Mouse (Mus musculus): ENCODE results near the gene Tpr.

The Tpr gene

DNA sequence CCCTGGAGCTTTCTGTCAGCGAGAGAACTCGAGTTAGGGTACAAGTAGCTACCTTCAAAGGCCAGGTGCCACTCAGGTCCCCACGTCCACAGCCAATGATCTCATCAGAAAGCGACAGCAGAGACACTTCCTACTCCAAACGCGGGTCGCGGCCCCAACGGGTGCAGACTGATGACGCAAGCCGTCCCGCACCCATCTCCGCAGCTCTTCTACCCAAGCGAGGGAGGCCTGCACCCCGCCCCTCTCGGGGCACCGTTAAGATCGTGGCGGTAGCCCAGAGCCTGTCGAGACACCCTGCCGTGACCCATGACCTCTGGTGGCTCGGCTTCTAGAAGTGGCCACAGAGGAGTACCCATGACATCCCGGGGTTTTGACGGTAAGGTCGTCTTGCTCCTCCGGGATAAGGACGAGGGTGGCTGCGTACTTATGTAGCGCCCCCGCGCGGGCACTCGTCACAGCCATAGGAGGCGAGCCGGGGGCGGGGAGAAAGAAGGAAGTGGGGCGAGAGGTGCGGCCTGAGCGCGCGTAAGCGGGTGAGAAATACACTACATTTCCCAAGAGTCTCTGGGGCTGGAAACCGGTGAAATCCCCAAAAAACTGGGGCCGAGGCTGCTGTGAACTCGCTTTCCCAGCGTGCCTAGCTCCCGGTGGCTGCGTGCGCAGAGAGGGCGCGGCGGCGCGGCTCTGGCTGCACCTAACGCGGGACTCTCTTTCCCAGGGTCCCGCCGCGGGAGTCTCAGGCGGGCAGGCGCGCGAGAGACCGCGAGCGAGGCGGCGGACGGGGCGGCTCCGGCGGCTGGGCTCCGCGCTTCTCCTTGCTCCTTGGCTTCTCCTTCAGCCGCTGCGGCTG is at the start of gene Tpr, which contains the start of gene Odr4:
Tpr (plus strand) TSS at position 201 of the 850 bp plus-strand sequence.
Odr4 (minus strand) TSS at position 443 of the 850 bp plus-strand sequence.
- DNase-seq (ENCODE audit: low spot score): peak; percentile 99

DNA sequence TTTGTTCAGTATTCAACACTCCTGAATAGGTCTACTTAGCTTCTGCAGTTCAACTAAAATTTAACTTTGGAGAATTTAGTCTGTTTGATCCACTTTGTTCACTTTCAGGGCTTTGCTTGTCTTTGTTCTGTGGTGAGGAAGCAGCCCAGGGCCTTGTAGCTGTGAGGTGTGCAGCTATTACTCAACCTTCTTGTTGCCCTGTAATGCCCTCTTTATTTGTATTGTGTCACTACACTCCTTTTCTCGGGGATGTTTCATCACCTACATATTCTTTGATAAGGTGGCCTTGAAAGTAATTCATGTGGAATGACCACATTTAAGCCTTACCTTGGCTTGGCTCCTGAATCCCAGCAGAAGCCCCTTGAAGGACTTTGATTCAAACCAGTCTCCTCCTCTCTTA is 31.8 kb upstream of the Tpr start:
- DNase-seq (ENCODE audit: low spot score): no peak

DNA sequence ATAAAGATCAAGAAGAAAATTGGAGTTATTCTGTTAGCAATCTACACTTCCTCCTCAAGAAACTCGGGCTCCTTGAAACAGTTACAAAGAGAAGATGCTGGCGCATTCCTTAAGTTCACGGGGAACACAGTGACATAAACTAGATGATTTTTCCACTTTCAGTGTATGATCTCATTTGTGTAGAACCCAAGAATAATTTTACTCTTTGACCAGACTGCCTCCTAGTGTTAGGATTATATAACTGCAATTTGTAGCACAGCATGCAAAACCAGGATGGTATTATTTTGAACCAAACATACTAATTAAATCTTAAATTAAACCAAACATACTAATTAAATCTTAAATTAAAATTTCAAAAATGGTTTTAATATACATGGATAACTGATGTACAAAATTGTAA is 19.7 kb upstream of the Tpr start:
- DNase-seq (ENCODE audit: low spot score): peak; percentile 35

DNA sequence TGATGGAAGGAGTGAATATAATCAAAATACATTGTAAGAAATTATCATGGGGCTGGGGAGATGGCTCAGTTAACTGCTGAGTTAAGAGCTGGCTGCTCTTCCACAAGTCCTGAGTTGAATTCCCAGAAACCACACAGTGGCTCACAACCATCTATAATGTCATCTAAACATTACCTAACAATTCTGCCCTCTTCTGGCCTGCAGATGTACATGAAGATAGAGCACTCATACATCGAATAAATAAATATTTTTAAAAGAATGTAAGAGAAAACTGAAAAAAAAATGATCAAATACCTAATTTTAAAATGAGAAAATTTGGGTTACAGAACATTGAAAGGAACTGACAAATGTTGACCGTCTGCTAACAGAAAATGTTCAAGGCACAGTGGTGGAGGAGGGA is 18.4 kb upstream of the Tpr start:
- DNase-seq (ENCODE audit: low spot score): no peak

DNA sequence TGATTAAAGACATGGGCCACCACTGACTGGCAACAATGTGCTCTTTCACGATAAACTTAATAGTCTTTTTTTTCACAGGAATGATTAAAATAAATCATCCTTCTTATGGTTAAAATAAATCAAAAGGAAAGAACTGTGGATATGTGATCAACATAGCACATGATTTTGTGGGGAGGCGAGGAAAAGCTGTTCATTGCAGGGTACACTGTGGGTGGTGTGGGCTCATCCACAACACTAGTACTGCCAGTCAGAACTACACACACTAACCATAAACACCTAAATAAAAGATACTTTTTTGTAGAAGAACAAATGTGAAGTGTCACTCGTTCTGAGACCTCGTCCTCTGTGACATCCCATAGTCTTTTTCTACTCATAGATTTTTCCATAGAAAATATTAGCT is 8.5 kb upstream of the Tpr start:
- DNase-seq (ENCODE audit: low spot score): no peak

DNA sequence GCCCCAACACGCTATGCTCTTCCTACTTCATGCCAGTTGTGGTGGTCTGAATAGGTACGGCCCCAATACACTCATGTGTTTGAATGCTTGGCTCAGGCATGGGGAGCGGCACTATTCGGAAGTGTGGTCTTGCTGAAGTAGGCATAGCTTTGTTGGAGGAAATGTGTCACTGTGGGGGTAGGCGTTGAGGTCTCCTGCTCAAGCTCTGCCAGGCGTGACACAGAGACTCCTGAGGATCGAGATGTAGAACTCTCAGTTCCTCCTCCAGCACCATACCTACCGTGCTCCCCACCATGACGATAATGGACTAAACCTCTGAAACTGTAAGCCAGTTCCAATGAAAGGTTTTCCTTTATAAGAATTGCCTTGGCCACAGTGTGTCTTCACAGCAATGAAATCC is 5.1 kb upstream of the Tpr start:
- DNase-seq (ENCODE audit: low spot score): no peak

DNA sequence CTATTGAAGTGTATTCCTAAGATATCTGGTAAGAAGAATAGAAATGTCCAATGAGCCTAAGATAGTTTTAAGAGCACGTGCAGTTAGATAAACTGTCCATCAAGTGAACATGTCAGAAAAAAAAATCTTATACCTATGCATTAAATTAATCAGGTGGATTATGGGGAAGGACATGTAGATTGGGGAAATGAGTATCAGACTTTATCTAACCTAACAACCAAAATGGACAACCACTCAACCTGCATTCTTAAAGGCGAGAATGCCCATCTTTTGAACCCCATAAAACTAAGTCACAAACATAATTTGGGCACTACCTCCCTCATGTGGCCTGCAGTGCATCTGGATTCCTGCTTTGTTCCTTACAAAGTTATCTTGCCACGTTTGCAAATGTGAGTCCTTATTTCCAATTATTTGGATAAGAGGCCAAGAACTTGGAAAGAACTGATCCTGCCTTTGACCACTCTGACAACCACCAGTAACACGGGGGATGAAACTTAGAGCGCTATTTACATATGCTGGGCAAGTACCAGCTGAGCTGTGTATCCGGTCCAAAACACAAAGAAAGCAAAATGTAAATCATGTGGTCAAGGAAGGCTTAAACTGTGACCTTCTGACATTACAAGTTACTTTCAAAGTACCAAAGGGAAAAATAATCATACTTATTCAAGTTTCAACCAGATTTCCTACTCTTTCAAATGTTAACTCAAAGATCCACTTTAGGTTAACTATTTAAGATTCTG is 3.1 kb upstream of the Tpr start:
- DNase-seq (ENCODE audit: low spot score): no peak

DNA sequence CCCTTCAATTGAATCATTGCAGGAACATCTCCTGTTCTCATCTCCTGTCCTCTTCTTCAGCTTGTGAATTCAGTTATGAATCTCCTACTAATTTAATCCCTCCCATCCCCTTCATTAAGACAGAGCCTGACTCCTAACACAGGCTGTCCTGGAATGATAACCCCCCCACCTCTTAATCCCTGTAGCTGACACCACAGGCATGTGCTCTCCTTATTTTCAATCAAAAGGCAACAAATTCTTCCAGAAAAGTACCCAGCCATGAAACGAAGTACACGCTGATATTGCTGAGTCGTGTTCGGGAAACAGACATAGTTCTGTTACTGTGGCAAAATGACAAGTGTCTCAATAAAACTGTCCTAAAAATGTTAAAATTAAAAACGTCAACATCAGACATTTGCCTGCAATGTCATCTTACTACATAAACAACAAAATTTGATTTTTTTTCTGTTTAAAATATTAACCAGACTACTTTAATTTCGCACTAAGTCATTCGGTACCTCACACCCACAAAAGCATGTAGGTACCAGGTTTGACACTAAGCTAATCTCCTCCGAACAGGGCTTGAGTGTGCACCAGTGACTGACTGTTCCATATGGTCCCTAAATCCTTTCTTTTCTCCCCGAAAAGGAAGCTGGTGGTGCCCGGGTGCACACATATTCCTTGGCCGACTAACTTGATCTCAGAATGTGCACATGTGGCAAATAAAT is 554 bp upstream of the Tpr start:
- DNase-seq (ENCODE audit: low spot score): no peak

DNA sequence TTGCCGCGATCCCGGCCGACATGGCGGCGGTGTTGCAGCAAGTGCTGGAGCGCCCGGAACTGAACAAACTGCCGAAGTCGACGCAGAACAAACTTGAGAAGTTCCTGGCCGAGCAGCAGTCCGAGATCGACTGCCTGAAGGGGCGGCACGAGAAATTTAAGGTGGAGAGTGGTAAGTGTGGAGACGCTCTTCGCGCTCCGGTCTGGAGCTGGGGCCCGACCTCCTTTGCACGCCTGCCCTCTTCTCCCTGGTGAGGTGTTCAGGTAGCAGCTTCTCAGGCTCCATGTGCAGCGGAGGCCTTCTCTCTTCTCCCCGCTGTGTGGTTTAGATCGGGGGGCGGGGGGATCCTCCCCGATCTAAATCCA is 832 bp downstream of the Tpr start:
- DNase-seq (ENCODE audit: low spot score): no peak

DNA sequence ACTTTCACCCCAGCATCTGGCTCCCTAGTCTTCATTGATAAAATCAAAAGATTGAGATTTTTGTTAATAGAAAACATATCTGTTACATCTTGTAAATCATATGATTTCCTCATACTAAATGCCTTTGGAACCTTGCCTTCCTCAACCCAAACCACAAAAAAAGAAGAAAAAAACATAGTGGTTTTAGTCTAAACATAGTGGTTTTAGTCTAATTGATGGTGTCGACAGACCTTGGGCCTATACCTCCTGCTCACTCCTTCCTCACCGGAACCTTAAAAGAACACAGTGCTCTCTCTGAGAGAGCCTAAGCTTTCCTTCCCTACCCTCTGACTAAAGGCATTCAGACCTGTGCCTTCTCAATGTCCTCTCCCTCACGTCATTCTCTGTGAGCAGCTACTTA is 3.4 kb downstream of the Tpr start:
- no peak for DNase-seq (ENCODE audit: low spot score)

DNA sequence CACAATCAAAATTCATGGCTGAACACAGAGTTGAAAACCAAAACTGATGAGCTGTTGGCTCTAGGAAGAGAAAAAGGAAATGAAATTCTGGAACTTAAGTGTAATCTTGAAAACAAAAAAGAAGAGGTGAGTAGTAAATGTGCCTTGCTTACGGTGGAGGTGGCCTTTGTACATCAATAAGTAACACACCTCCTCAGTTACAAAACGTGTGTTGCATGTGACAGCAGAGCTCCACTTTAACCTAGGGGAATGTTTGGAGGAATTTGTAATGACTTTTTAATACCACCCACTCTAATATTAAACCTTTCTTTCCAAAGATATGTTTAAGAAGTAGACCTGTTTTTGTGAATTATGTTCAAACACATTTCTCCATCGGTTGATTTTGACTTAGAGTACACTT is 11.3 kb downstream of the Tpr start:
- no peak for DNase-seq (ENCODE audit: low spot score)

DNA sequence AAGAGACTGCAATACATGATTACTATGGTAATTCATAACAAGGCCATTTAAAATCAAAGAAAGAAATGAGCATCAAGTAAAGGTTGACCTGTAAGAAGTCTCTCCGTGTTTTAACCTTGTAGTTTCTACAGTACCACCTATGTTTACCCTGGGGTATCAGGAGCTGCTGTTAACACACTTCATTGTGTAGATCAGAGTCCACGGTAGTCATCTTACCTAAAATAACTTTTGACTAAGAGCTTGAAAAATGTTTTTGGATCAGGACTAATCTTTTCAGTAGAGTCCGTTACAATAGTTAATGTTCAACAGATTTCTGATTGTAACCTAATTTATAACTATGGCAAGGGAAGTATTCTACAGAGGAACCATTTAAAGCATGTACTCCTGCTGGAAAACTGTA is 11.9 kb downstream of the Tpr start:
- no peak for DNase-seq (ENCODE audit: low spot score)

DNA sequence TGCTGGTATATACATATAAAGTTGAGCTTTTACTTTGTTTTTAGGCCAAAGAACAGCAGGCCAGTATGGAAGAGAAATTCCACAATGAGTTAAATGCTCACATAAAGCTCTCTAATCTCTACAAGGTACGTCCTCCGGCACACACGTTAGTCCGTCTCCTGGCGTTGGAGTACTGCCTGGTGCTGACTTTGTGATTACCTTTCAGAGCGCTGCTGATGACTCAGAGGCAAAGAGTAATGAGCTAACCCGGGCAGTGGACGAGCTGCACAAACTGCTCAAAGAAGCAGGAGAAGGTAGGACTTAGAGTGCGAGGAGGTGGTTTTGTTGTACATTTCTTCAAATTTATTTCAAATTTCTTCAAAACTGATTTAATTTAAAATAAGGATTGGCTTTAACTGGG is 14.6 kb downstream of the Tpr start:
- DNase-seq (ENCODE audit: low spot score): no peak

DNA sequence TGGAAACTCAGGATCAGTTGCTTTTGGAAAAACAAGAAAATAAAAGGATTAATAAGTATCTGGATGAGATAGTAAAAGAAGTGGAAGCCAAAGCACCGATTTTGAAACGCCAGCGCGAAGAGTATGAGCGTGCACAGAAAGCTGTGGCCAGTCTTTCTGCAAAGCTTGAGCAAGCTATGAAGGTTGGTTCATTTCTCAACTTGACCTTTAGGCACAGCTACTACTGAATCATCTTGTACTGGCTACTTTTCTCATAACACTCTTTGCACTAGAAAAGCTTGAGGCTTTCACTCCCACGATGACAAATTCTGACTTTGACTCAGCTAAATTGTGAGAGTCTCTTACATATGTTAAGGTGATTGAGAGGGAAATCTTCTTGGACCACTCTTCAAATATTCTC is 17.4 kb downstream of the Tpr start:
- no peak for DNase-seq (ENCODE audit: low spot score)

DNA sequence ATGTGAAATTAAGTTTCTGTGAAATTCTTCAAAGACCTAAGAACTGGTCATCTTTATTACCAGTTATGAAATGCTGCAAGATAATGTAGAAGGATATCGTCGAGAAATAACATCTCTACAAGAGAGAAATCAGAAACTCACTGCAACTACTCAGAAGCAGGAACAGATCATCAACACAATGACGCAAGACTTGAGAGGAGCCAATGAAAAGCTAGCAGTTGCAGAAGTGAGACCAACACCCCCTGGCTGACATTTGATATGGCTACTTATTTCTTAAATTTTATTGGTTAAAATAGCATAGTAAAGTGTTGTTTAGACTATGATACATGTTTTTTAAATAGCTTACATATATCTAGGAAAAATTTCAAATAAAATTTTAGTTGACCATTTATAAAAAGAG is 23.4 kb downstream of the Tpr start:
- no peak for DNase-seq (ENCODE audit: low spot score)

DNA sequence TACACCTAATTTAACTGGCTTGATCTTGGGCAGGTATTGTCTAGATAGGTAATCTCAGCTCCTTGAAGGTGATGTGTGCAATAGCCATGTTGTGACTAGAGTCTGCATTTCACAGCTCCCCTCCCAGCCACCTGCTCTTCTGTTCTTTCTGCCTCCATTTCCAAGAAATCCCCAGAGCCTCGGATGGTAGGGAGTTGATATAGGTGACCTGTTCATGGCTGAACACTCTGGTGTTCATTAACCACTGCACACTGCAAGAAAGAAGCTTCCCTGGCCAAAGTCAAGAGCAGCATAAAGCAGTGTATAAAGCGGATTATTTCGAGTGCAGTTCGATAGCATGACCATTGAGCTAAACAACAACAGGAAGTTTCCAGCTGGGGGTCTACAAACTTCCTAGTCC is 25.8 kb downstream of the Tpr start:
- no peak for DNase-seq (ENCODE audit: low spot score)

DNA sequence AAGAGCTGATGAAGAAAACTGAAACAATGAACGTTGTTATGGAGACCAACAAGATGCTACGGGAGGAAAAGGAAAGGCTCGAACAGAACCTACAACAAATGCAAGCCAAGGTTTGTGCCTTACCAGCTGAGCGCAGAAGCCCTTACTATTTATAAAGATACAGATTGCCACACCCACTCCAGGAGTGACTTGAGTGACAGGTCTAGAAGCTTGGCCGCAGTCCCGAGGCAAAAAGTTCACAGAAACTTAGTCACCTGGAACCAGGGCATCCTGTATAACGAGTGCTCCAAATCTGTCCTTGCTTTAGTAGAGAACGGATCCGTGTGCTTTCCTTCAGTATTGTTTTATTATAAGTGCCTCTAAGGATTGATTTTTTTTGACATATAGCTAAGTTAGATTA is 33.0 kb downstream of the Tpr start:
- no peak for DNase-seq (ENCODE audit: low spot score)

DNA sequence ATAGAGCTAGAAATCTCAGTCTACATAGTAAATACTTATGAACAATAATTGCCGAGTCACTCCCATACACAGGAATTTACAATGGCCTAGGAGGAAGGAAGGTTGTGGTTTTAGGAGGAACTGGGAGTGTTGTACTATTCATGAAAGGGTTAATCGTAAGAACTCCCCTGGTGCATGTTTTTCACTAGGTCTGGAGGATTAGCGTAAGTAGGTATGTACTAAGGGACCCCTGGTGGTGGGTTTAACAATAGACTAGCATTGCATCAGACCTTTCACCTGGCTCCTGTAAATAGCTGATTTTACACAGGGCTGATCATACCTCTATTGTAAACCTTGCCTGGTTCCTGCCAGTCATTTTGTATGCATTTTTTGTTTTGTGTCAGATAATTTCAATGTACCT is 33.6 kb downstream of the Tpr start:
- no peak for DNase-seq (ENCODE audit: low spot score)

DNA sequence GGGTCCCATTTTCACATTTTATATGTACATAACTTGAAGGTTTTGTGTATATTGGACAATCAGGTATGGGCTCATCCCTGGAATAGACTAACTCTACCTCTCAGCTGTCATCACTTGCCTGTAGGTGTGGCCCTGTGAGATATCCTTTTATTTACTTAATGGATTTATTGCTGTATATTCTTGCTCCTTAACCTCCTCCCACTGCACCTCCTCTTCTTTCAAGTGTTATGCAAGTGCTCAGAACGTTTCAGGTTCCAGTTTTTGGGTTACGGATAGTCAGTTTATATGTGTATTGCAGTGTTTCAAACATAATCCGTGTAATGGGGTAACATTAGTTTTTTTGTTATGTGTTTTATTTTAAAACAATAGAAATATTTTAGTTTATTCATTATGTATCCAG is 46.0 kb downstream of the Tpr start:
- DNase-seq (ENCODE audit: low spot score): no peak

DNA sequence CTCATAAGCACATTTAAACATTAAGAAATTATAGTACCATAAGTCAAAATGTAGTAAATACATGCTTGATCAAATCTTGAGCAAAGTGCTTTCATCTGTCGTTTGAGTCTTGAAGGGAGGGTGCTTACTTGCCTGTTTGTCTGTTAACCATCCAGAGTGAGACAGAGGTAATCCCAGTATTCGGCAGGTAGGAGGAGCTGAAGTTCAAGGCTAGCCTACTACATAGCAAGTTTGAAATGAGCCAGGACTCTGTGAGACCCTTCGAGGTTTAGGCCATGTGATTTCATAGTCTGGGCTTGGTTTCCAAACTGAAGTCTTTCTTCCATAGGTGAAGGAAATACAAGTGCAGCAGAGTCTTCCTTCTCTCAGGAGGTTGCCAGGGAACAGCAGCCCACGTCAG is 49.1 kb downstream of the Tpr start:
- no peak for DNase-seq (ENCODE audit: low spot score)

DNA sequence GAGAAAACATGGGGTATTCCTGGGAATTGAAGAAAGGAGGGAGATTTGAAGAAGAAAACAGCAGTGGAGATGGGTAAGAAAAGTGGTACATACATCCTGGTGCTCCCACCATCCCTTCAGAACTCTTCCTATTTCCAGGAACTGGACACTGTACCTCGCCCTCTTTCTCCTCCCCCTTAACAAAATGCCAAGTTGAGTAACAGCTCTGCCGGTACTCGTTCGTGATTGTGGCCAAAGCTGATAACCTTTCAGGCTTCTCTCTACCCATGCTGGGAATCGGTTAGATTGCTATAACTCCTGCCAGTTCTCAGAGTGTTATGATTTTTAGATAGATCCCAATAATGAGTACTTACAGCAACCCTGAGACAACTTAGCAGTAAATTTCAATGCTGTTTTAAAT is 66.3 kb downstream of the Tpr start:
- no peak for DNase-seq (ENCODE audit: low spot score)

DNA sequence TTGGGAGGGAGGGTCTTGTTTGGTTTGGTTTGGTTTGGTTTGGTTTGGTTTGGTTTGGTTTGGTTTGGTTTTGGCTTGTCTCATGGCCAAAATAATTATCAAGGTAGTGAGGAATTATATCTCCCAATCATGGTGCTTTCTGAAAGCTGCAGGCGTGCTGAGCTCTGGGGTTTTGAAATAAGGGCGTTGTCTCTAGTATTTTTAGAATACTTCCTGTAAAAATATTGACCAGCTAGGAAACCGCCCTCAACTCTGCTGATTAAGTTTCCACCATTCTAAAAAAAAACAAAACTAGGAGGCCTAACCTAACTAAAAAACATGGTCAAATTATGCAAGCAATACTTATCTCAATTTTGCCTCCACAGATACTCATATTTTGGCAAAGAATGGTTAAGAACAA is 67.0 kb downstream of the Tpr start:
- DNase-seq (ENCODE audit: low spot score): no peak

DNA sequence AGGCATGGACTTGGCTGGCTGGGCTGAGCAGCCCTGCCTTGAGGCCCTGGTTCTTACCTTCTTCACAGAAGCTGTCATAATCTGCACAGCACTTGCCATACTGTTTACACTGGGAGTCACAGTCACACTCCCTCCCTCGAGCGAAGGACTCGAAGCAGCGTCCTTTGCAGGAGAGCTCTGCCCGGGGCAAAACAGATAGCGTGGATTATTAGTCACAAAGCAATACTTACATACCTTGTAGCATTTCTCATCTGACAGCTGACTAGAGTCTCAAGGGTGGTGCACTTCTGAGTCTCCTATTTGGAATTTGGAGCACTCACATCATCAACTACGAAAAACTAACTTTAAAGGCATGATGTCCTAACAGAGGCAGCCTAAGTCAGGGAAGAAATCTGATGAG is 68.0 kb downstream of the Tpr start:
- DNase-seq (ENCODE audit: low spot score): no peak
